Mouse (Mus musculus) CH12.LX (cell line): ENCODE measurements at regions not wholly inside any gene's neighbourhood (a gene's known extent, or its start where the extent isn't known, plus 50 kb on each side); places are given as distances from the start of the nearest gene placed in this dataset.

Experiments
- DNase-seq: peaks from one replicate; pipeline ENCODE4 v3.0.0-alpha.2; 2013; ENCODE audit errors: extremely low read depth
- H3K27ac ChIP-seq: 2 replicates; pipeline ENCODE4 v1.5.1; 2012; ENCODE audit warnings: low read depth, mild to moderate bottlenecking, control low read depth, moderate library complexity; ENCODE audit not compliant: insufficient read depth
- H3K27me3 ChIP-seq: replicated peaks from 2 replicates; pipeline ENCODE3; 2012; ENCODE audit warnings: inconsistent platforms
- H3K36me3 ChIP-seq, 2 experiments: replicated peaks in 1 of 2; 2 replicates each; pipeline versions ENCODE3 to v1.6.1; 2012; ENCODE audit warnings: inconsistent platforms in 1 of 2, low read length in 1 of 2, mild to moderate bottlenecking in 1 of 2, mixed read lengths in 1 of 2, moderate library complexity in 1 of 2; ENCODE audit not compliant: control insufficient read depth in 1 of 2, insufficient read depth in 1 of 2
- H3K4me1 ChIP-seq, 2 experiments: 2 replicates each; pipeline ENCODE4 v1.6.1; 2012; ENCODE audit warnings: inconsistent platforms in 1 of 2, moderate library complexity in 1 of 2; ENCODE audit not compliant: insufficient read depth in 2 of 2, control insufficient read depth in 1 of 2
- H3K4me2 ChIP-seq: 2 replicates; pipeline ENCODE4 v1.6.1; 2012; ENCODE audit warnings: low read depth, mild to moderate bottlenecking, control low read depth; ENCODE audit not compliant: poor library complexity, insufficient read depth, severe bottlenecking
- H3K4me3 ChIP-seq, 3 experiments: fragments of 150-350 bp in 1 of 3; sonication (generic) in 1 of 3; replicated peaks in 1 of 3; 2 replicates each; pipeline versions ENCODE3 to v1.5.1; 2011 to 2012; ENCODE audit warnings: low read depth in 2 of 3, low read length in 2 of 3, mild to moderate bottlenecking in 2 of 3, moderate library complexity in 2 of 3, control low read depth in 1 of 3, improper control_type of control experiment in 1 of 3, inconsistent platforms in 1 of 3, mixed read lengths in 1 of 3; ENCODE audit not compliant: poor library complexity in 1 of 3
- H3K79me2 ChIP-seq: replicated peaks from 2 replicates; pipeline ENCODE4 v1.6.1; 2012; ENCODE audit warnings: mild to moderate bottlenecking, moderate library complexity; ENCODE audit not compliant: control insufficient read depth, poor library complexity, insufficient read depth, severe bottlenecking; ENCODE audit errors: extremely low read depth
- H3K9ac ChIP-seq: 2 replicates; pipeline ENCODE4 v1.6.1; 2012; ENCODE audit warnings: low read depth, mild to moderate bottlenecking, control low read depth, moderate library complexity; ENCODE audit not compliant: insufficient read depth
- H3K9me3 ChIP-seq: replicated peaks from 2 replicates; pipeline ENCODE3; 2012; ENCODE audit warnings: low read length, inconsistent platforms, mixed read lengths
- BHLHE40 ChIP-seq: IDR thresholded peaks from 2 replicates; pipeline ENCODE4 v1.6.1; 2011; ENCODE audit warnings: mild to moderate bottlenecking, low read depth, low read length, improper control_type of control experiment
- CHD1 ChIP-seq: IDR thresholded peaks from 2 replicates; pipeline ENCODE4 v1.6.1; 2012; ENCODE audit warnings: low read depth, low read length, improper control_type of control experiment, inconsistent platforms
- CTCF ChIP-seq, 2 experiments: IDR thresholded peaks in 1 of 2; conservative IDR thresholded peaks in 1 of 2; 2 replicates each; pipeline ENCODE4 v1.5.1; 2011 to 2012; ENCODE audit warnings: low read depth in 2 of 2, low read length in 2 of 2, improper control_type of control experiment in 1 of 2, inconsistent platforms in 1 of 2, mild to moderate bottlenecking in 1 of 2, moderate library complexity in 1 of 2
- ELF1 ChIP-seq: IDR thresholded peaks from 2 replicates; pipeline ENCODE4 v1.6.1; 2014; ENCODE audit warnings: low read depth, mild to moderate bottlenecking, inconsistent platforms, low read length, improper control_type of control experiment
- ETS1 ChIP-seq: conservative IDR thresholded peaks from 2 replicates; pipeline ENCODE4 v1.6.1; 2012; ENCODE audit warnings: low read depth, mild to moderate bottlenecking, inconsistent platforms, low read length, improper control_type of control experiment, moderate library complexity
- GABPA ChIP-seq: IDR thresholded peaks from 2 replicates; pipeline ENCODE4 v1.6.1; 2012; ENCODE audit warnings: low read depth, low read length, improper control_type of control experiment, inconsistent platforms; ENCODE audit not compliant: insufficient replicate concordance
- IRF4 ChIP-seq: IDR thresholded peaks from 2 replicates; pipeline ENCODE4 v1.6.1; 2014; ENCODE audit warnings: low read depth, mild to moderate bottlenecking, inconsistent platforms, low read length, improper control_type of control experiment
- MAX ChIP-seq: IDR thresholded peaks from 2 replicates; pipeline ENCODE4 v1.6.1; 2011; ENCODE audit warnings: low read length, improper control_type of control experiment
- MAZ ChIP-seq: IDR thresholded peaks from 2 replicates; pipeline ENCODE4 v1.6.1; 2012; ENCODE audit warnings: low read depth, mild to moderate bottlenecking, inconsistent platforms, low read length, improper control_type of control experiment, moderate library complexity
- MXI1 ChIP-seq: IDR thresholded peaks from 2 replicates; pipeline ENCODE4 v1.6.1; 2011; ENCODE audit warnings: mild to moderate bottlenecking, low read depth, low read length, improper control_type of control experiment
- NRF1 ChIP-seq: IDR thresholded peaks from 2 replicates; pipeline ENCODE4 v1.6.1; 2014; ENCODE audit warnings: low read depth, mild to moderate bottlenecking, inconsistent platforms, low read length, improper control_type of control experiment, moderate library complexity
- PAX5 ChIP-seq: IDR thresholded peaks from 2 replicates; pipeline ENCODE4 v1.6.1; 2012; ENCODE audit warnings: low read length, inconsistent platforms, mixed read lengths
- POLR2A ChIP-seq: IDR thresholded peaks from 2 replicates; pipeline ENCODE4 v1.6.1; 2011; ENCODE audit warnings: low read depth, mild to moderate bottlenecking, improper control_type of control experiment, low read length
- RAD21 ChIP-seq: IDR thresholded peaks from 2 replicates; pipeline ENCODE4 v1.6.1; 2011; ENCODE audit warnings: low read depth, mild to moderate bottlenecking, low read length, improper control_type of control experiment, moderate library complexity
- SMC3 ChIP-seq: IDR thresholded peaks from 2 replicates; pipeline ENCODE4 v1.6.1; 2011; ENCODE audit warnings: low read depth, low read length, improper control_type of control experiment
- USF2 ChIP-seq: conservative IDR thresholded peaks from 2 replicates; pipeline ENCODE4 v1.6.1; 2011; ENCODE audit warnings: low read depth, low read length, improper control_type of control experiment
- ZC3H11A ChIP-seq: IDR thresholded peaks from 2 replicates; pipeline ENCODE4 v1.6.1; 2012; ENCODE audit warnings: low read depth, mild to moderate bottlenecking, inconsistent platforms, low read length, improper control_type of control experiment
- ZMIZ1 ChIP-seq: IDR thresholded peaks from 2 replicates; pipeline ENCODE4 v1.6.1; 2012; ENCODE audit warnings: low read depth, mild to moderate bottlenecking, inconsistent platforms, low read length, improper control_type of control experiment
- ZNF384 ChIP-seq: IDR thresholded peaks from 2 replicates; pipeline ENCODE4 v1.6.1; 2012; ENCODE audit warnings: low read depth, low read length, improper control_type of control experiment, inconsistent platforms
- dilution Hi-C: fragments of 300-500 bp; cut with MboI; formaldehyde crosslinking; loops from 2 replicates; pipeline ENCODE4 v1.14.3; 2020; ENCODE audit warnings: low sequenced_read_pairs; ENCODE audit not compliant: extremely low pct_unique_long_range_greater_than_20kb, extremely low pct_ligation_motif_present
- in situ Hi-C: fragments of 300-500 bp; cut with MboI; formaldehyde crosslinking; loops from 3 replicates; pipeline ENCODE4 v1.14.3; 2019; ENCODE audit warnings: low sequenced_read_pairs, low pct_ligation_motif_present, low pct_unique_long_range_greater_than_20kb, mixed read lengths

DNA sequence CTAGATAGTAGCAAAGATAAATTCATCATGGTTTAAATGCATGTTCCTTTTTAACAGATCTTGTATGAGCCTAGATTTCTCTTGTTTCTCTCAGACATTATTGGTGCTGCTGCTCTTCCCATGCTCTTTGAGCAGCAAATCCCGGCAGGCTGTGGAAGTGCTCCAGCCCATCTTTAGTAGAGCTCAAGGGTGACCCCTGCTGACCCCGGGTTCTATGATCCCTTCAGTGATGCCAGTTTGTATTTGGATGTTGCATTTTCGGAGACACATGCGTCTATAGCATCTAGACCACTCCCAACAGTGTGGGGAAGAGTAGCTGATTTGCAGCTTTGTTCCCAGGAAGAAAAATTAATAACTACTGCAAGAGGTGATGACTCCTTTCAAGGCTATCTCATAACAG is 164.3 kb downstream of the Otol1 start:
- no peak for DNase-seq
- Histone ChIP-seq H3K36me3 (no peaks in the 10 kb centered on the region), H3K4me2 (no peak overlapping the region), H3K27ac (no peak overlapping the region), H3K9ac (no peak overlapping the region), H3K4me3 (no peak overlapping the region), H3K9me3 (no peaks in the 10 kb centered on the region), H3K27me3 (no peaks in the 10 kb centered on the region), H3K4me1 (no peaks in the 10 kb centered on the region), H3K79me2 (no peaks in the 10 kb centered on the region)
- dilution Hi-C loops (no loop called here), in situ Hi-C loops (no loop called here)
- no peak for TF ChIP-seq CHD1
- TF ChIP-seq ZNF384 = no peak
- TF ChIP-seq NRF1 = no peak
- no peak for TF ChIP-seq IRF4
- TF ChIP-seq MXI1 = no peak
- TF ChIP-seq SMC3 = peak; percentile 50
- peak in 1 of 2 experiments; percentile 54; a peak in 2 of 4 replicates for TF ChIP-seq CTCF (conservative IDR thresholded peaks at IDR 0.05 in 1 of 2, IDR thresholded peaks at IDR 0.05 in 1 of 2; ENCODE audit: low read depth in 2 of 2, low read length in 2 of 2)
- TF ChIP-seq RAD21 = peak; percentile 36
- TF ChIP-seq MAX = no peak
- no peak for TF ChIP-seq GABPA
- TF ChIP-seq USF2 = no peak
- TF ChIP-seq MAZ = no peak
- TF ChIP-seq ZMIZ1 = no peak
- TF ChIP-seq ZC3H11A = no peak
- no peak for TF ChIP-seq POLR2A

- no peak for TF ChIP-seq GABPA
- TF ChIP-seq ETS1 = no peak
- no peak for TF ChIP-seq BHLHE40
- no peak for TF ChIP-seq PAX5
- TF ChIP-seq SMC3 = no peak
- no peak for TF ChIP-seq ELF1
- Histone ChIP-seq H3K27me3 (no peaks in the 10 kb centered on the region), H3K9ac (no peak overlapping the region), H3K4me3 (no peak overlapping the region), H3K79me2 (no peaks in the 10 kb centered on the region), H3K9me3 (no peaks in the 10 kb centered on the region), H3K4me1 (peaks cover 0 to 10% of the 10 kb centered on the region in 2 experiments; a peak in 3 of 4 replicates), H3K27ac (no peak overlapping the region), H3K36me3 (no peaks in the 10 kb centered on the region), H3K4me2 (no peak overlapping the region)
- dilution Hi-C loops = no loop called here
- no peak for DNase-seq
- in situ Hi-C loops = no loop called here
Measured at GRCm38 (mm10) chr3:70176391-70176790, 169.0 kb downstream of the Otol1 start.
